Mouse (Mus musculus) testis, adult 2 months (tissue): ENCODE results near the gene Fank1.

ENCODE experiments used
- CTCF ChIP-seq: fragments of 200-500 bp; IDR thresholded peaks from 2 replicates; pipeline ENCODE4 v1.5.1; 2012; ENCODE audit warnings: low read depth, mild to moderate bottlenecking, inconsistent platforms, low read length, moderate library complexity; ENCODE audit not compliant: control insufficient read depth, insufficient read depth, insufficient replicate concordance
- POLR2A ChIP-seq: fragments of 200-500 bp; IDR thresholded peaks from 2 replicates; pipeline ENCODE4 v1.6.1; 2012; ENCODE audit warnings: low read depth, mild to moderate bottlenecking, inconsistent platforms, low read length, moderate library complexity; ENCODE audit not compliant: control insufficient read depth

- TF ChIP-seq CTCF (no peak), POLR2A (no peak)
These were observed 133.2 kb downstream of the Fank1 start for GRCm38 (mm10) chr7:133909833-133910375.
